Mouse (Mus musculus): ENCODE measurements at regions not wholly inside any gene's neighbourhood (a gene's known extent, or its start where the extent isn't known, plus 50 kb on each side); places are given as distances from the start of the nearest gene placed in this dataset.

- intact Hi-C loops (cut with DNase I) = no loop called here
- no peak for DNase-seq
Measured at GRCm38 (mm10) chr7:123642596-123642995, 142.3 kb upstream of the Zkscan2 start.

- intact Hi-C loops (cut with DNase I) = no loop called here
- DNase-seq = no peak
Measured at GRCm38 (mm10) chr7:123643426-123643825, 143.2 kb upstream of the Zkscan2 start.

- DNase-seq = no peak
- intact Hi-C loops (cut with DNase I) = no loop called here
Measured at GRCm38 (mm10) chr7:123645521-123645920, 145.3 kb upstream of the Zkscan2 start.

- DNase-seq = no peak
- intact Hi-C loops (cut with DNase I) = no loop called here
Measured at GRCm38 (mm10) chr7:123665459-123665858, 165.2 kb upstream of the Zkscan2 start.

GRCm38 (mm10) chr7:123684762-123685161 is 184.5 kb upstream of the Zkscan2 start:
- intact Hi-C loops (cut with DNase I) = no loop called here
- DNase-seq = no peak

- intact Hi-C loops (cut with DNase I) = no loop called here
- no peak for DNase-seq
Measured at GRCm38 (mm10) chr7:123686547-123686946, 186.3 kb upstream of the Zkscan2 start.

- intact Hi-C loops (cut with DNase I) = no loop called here
- DNase-seq = no peak
Measured at GRCm38 (mm10) chr7:123731016-123731415, 230.8 kb upstream of the Zkscan2 start.

GRCm38 (mm10) chr7:123733061-123733460 is 232.8 kb upstream of the Zkscan2 start:
- DNase-seq = no peak
- intact Hi-C loops (cut with DNase I) = no loop called here

- DNase-seq = no peak
- intact Hi-C loops (cut with DNase I) = no loop called here
Measured at GRCm38 (mm10) chr7:123747986-123748385, 234.7 kb upstream of the Hs3st4 start.

GRCm38 (mm10) chr7:123753252-123753651 is 229.4 kb upstream of the Hs3st4 start:
- no peak for DNase-seq
- intact Hi-C loops (cut with DNase I) = no loop called here

- intact Hi-C loops (cut with DNase I) = no loop called here
- no peak for DNase-seq
Measured at GRCm38 (mm10) chr7:123795036-123795435, 187.6 kb upstream of the Hs3st4 start.

- DNase-seq = no peak
- intact Hi-C loops (cut with DNase I) = no loop called here
Measured at GRCm38 (mm10) chr7:123796096-123796495, 186.6 kb upstream of the Hs3st4 start.

GRCm38 (mm10) chr7:123805650-123806049 is 177.0 kb upstream of the Hs3st4 start:
- intact Hi-C loops (cut with DNase I) = no loop called here
- DNase-seq = no peak

- intact Hi-C loops (cut with DNase I) = no loop called here
- DNase-seq = no peak
Measured at GRCm38 (mm10) chr7:123823976-123824375, 158.7 kb upstream of the Hs3st4 start.

GRCm38 (mm10) chr7:123826406-123826805 is 156.3 kb upstream of the Hs3st4 start:
- DNase-seq = no peak
- intact Hi-C loops (cut with DNase I) = no loop called here

GRCm38 (mm10) chr7:123842552-123842951 is 140.1 kb upstream of the Hs3st4 start:
- DNase-seq = no peak
- intact Hi-C loops (cut with DNase I) = no loop called here

- intact Hi-C loops (cut with DNase I) = no loop called here
- DNase-seq = no peak
Measured at GRCm38 (mm10) chr7:123847081-123847480, 135.6 kb upstream of the Hs3st4 start.

- no peak for DNase-seq
- intact Hi-C loops (cut with DNase I) = no loop called here
Measured at GRCm38 (mm10) chr7:123848644-123849043, 134.0 kb upstream of the Hs3st4 start.

- intact Hi-C loops (cut with DNase I) = no loop called here
Measured at GRCm38 (mm10) chr7:123849220-123849619, 133.4 kb upstream of the Hs3st4 start.

GRCm38 (mm10) chr7:123850272-123851197 is 132.1 kb upstream of the Hs3st4 start:
- intact Hi-C loops (cut with DNase I) = no loop called here
- no peak for DNase-seq

More at GRCm38 (mm10) chr7:123849220-123849619, 133.4 kb upstream of the Hs3st4 start:
- DNase-seq = no peak

- intact Hi-C loops (cut with DNase I) = no loop called here
- no peak for DNase-seq
Measured at GRCm38 (mm10) chr7:123857539-123857938, 125.1 kb upstream of the Hs3st4 start.

GRCm38 (mm10) chr7:123861706-123862105 is 121.0 kb upstream of the Hs3st4 start:
- no peak for DNase-seq
- intact Hi-C loops (cut with DNase I) = no loop called here

Measured in gastrocnemius, postnatal 36 days (tissue).